8 mouse cellular contexts compared by ENCODE assay signal in the genomic region with DNA sequence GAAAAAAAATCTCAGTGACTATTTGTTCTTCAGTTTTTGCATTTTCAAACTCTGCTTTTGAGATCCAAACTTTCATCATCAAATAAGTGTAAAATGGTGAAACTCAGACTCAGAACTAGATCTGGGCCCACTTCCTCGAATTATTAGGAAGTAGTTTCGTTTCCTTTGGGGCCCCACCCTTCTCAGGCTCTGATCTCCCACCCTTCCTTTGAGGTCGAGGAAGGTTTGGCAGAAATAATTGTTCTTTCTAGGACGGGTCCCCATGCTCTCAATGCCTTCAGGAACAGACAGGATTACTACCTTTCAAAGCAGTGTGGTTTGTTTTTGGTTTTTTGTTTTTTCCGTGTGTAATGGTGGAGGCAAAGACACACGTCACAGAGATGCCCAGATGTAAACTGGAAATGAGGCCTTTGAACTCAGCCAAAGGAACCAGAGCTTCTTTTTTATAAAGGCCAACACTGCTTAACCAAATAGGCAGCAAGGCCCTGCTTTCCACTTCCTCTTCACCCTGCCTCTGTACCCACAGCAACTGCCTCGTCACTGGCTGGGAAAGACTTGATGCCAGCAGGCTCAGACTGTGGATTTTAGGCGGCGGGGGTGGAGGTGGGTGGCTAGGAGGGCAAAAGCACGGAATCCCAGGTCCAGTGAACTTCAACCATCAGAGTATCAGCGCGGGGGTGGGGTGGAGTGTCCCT. TPM values are rescaled to one million over a fixed set of nuclear protein-coding genes. Genes with fewer than 3 reads are reported as not detected.
DNase-seq lines count a peak whose midpoint lies in the region; ATAC-seq lines count a peak whose summit lies in the region.

No protein-coding gene starts in this region.

- DNase-seq in 416B (ENCODE audit: low read depth) (peak; percentile 81), MN1 (ENCODE audit: low spot score) (peak; percentile 38)
- peak; percentile 55 for DNase-seq in thymus, postnatal 4 days
- no peak for DNase-seq in right cerebral cortex, adult 18-20 months
- no peak for DNase-seq in cerebellum, adult 11 months

- no peaks in the 10 kb centered on the region for H3K27me3 ChIP-seq in heart, embryonic 15.5 days
- H3K27me3 ChIP-seq in limb, embryonic 12.5 days: peaks cover 21% of the 10 kb centered on the region
- H3K27me3 ChIP-seq in midbrain, embryonic 16.5 days (ENCODE audit: control insufficient read depth, insufficient read depth, low read depth, low read length): peaks cover 12% of the 10 kb centered on the region

- peaks cover 17% of the 10 kb centered on the region for H3K4me1 ChIP-seq in heart, embryonic 15.5 days (replicated peaks)
- H3K4me1 ChIP-seq in limb, embryonic 12.5 days (replicated peaks): peaks cover 5% of the 10 kb centered on the region
- H3K4me1 ChIP-seq in midbrain, embryonic 16.5 days (ENCODE audit: control insufficient read depth, insufficient read depth, low read length): peaks cover 7% of the 10 kb centered on the region

- H3K27ac ChIP-seq in heart, embryonic 15.5 days: 0 out of 2 replicates have a peak overlapping the region, but pooled peaks have one; percentile 10
- no peak overlapping the region for H3K27ac ChIP-seq in limb, embryonic 12.5 days
- no peak overlapping the region for H3K27ac ChIP-seq in midbrain, embryonic 16.5 days (ENCODE audit: low read length)

- WGBS in heart, embryonic 15.5 days: 45% methylated on average over 12 of the region's 12 CpGs
- WGBS in limb, embryonic 12.5 days: 34% methylated on average over 12 of the region's 12 CpGs
- 32% methylated on average over 12 of the region's 12 CpGs for WGBS in midbrain, embryonic 16.5 days

- ATAC-seq in heart, embryonic 15.5 days (replicated peaks; ENCODE audit: insufficient number of reproducible peaks, insufficient read depth, low FRiP score, low read depth): no peak
- no peak for ATAC-seq in limb, embryonic 12.5 days (ENCODE audit: insufficient number of reproducible peaks, insufficient read depth, low FRiP score, low TSS enrichment, low read depth)
- ATAC-seq in midbrain, embryonic 16.5 days: no peak

- peak overlapping the region; percentile 90 for H3K4me2 ChIP-seq in heart, embryonic 15.5 days
- H3K4me2 ChIP-seq in limb, embryonic 12.5 days: peak overlapping the region; percentile 100
- H3K4me2 ChIP-seq in midbrain, embryonic 16.5 days (ENCODE audit: low read length): peak overlapping the region; percentile 86; the same call in 1 of the 2 replicates

- H3K36me3 ChIP-seq in heart, embryonic 15.5 days: no peaks in the 10 kb centered on the region
- no peaks in the 10 kb centered on the region for H3K36me3 ChIP-seq in limb, embryonic 12.5 days
- H3K36me3 ChIP-seq in midbrain, embryonic 16.5 days (ENCODE audit: control insufficient read depth, insufficient read depth, low read length): no peaks in the 10 kb centered on the region

- peak overlapping the region; percentile 74 for H3K4me3 ChIP-seq in heart, embryonic 15.5 days
- peak overlapping the region; percentile 78 for H3K4me3 ChIP-seq in limb, embryonic 12.5 days (replicated peaks)
- H3K4me3 ChIP-seq in midbrain, embryonic 16.5 days (ENCODE audit: low read depth, low read length): peak overlapping the region; percentile 89; the same call in 1 of the 2 replicates

- no peak overlapping the region for H3K9ac ChIP-seq in heart, embryonic 15.5 days
- no peak overlapping the region for H3K9ac ChIP-seq in limb, embryonic 12.5 days (replicated peaks)
- H3K9ac ChIP-seq in midbrain, embryonic 16.5 days (ENCODE audit: low read depth, low read length): no peak overlapping the region

- H3K9me3 ChIP-seq in heart, embryonic 15.5 days (replicated peaks): no peaks in the 10 kb centered on the region
- no peaks in the 10 kb centered on the region for H3K9me3 ChIP-seq in limb, embryonic 12.5 days
- no peaks in the 10 kb centered on the region for H3K9me3 ChIP-seq in midbrain, embryonic 16.5 days (replicated peaks; ENCODE audit: control insufficient read depth, low read length, poor library complexity, severe bottlenecking)

RNA-seq across cellular contexts. Expression of gene Gch1, which starts 1.4 kb away (rescaled TPM):
- 5.3 and 6.9 TPM in 2 replicates for polyA plus RNA-seq in heart, embryonic 15.5 days (2015; fragmentation: Nextera tagmentation; extraction: Ambion mirVana)
- 0.96 and 1.3 TPM in 2 replicates for polyA plus RNA-seq in limb, embryonic 12.5 days (2016; fragmentation: Nextera tagmentation; extraction: Ambion mirVana)
- polyA plus RNA-seq in midbrain, embryonic 16.5 days (2015; fragmentation: Nextera tagmentation; extraction: Ambion mirVana): 5.3 and 6.0 TPM in 2 replicates

Comparison
In these comparisons a context has a peak if more than half of its experiments do, and no peak if none do; other contexts are left out.
1. DNase-seq: peak in 416B (single experiment), MN1 (single experiment) and thymus, postnatal 4 days (single experiment); none in right cerebral cortex, adult 18-20 months (single experiment) and cerebellum, adult 11 months (single experiment).
2. Peak in every context shown above with its lines, with median percentiles within 50 percentile points of each other: H3K4me2 ChIP-seq and H3K4me3 ChIP-seq.